Mouse (Mus musculus): ENCODE measurements around the gene Ang4. TPM values are rescaled to one million over a fixed set of nuclear protein-coding genes. Genes with fewer than 3 reads are reported as not detected.

Ang4 gene
- polyA plus RNA-seq (2014; fragmentation: Illumina TruSeq; extraction: RNeasy Lipid Tissue Mini Kit (QIAGEN cat#74804); ENCODE audit: insufficient read depth, low read depth, low replicate concordance) = not detected

DNA sequence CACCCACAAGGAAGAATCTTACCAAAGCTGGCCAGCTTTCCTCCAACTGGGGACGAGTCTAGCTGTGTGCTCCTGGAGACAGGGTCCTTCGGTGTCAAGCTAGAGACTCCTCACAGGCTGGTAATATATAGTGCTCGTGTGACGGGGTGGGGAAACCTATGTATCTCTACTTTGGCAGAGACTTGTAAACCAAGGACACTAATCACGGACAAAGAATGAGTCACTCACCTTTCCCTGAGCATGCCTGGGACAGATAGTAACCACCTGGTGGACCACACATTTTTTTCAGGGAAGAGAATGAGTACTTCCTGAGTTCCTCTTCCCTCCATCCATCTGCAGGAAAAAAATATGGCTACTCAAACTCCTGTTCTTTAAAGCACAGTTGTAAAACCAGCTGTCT is at the start of gene Ang4:
Gene Ang4, minus strand, starts transcription at position 101 of the 400 bp plus-strand sequence.

GRCm38 (mm10) chr14:51799746-51800145 is 26.4 kb upstream of the Ang4 start, which contains the start of gene AY358078:
Gene AY358078 (plus strand): TSS chr14:51800046.

DNA sequence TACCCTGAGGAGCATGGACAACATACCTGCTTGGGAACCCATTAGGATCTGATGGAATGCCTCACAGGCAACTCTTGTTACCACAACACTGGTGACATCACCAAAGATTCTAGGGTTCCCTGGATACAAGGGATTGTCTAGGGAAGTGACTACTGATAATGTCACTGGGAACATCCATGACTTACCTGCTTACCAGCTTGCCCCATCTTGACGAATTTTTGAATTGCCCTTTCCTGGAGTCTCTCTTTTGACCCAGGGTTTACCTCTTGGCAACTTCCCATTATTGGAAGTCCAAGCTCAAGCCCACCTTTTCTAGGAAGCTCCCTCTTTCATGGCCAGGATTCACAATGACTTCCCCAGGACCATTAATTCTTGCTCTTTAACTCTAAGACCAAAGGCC is 56.3 kb downstream of the Ang4 start, which contains the start of gene Gm5800:
Gene Gm5800, minus strand, starts transcription at position 101 of the 400 bp plus-strand sequence.

Other genes with a start within 250 kb of the Ang4 start
- gene Gm5622, start 220.8 kb downstream of the Ang4 start, polyA plus RNA-seq (2014; fragmentation: Illumina TruSeq; extraction: RNeasy Lipid Tissue Mini Kit (QIAGEN cat#74804); ENCODE audit: insufficient read depth, low read depth, low replicate concordance) = not detected
- gene Gm17175, start 199.5 kb downstream of the Ang4 start, polyA plus RNA-seq (2014; fragmentation: Illumina TruSeq; extraction: RNeasy Lipid Tissue Mini Kit (QIAGEN cat#74804); ENCODE audit: insufficient read depth, low read depth, low replicate concordance) = not detected
- gene Gm17174, start 181.5 kb downstream of the Ang4 start, polyA plus RNA-seq (2014; fragmentation: Illumina TruSeq; extraction: RNeasy Lipid Tissue Mini Kit (QIAGEN cat#74804); ENCODE audit: insufficient read depth, low read depth, low replicate concordance) = not detected
- not detected for gene Gm17078, start 162.3 kb downstream of the Ang4 start, polyA plus RNA-seq (2014; fragmentation: Illumina TruSeq; extraction: RNeasy Lipid Tissue Mini Kit (QIAGEN cat#74804); ENCODE audit: insufficient read depth, low read depth, low replicate concordance)
- gene Gm4181, start 137.9 kb downstream of the Ang4 start, polyA plus RNA-seq (2014; fragmentation: Illumina TruSeq; extraction: RNeasy Lipid Tissue Mini Kit (QIAGEN cat#74804); ENCODE audit: insufficient read depth, low read depth, low replicate concordance) = not detected
- gene Gm17079, start 78.1 kb downstream of the Ang4 start, polyA plus RNA-seq (2014; fragmentation: Illumina TruSeq; extraction: RNeasy Lipid Tissue Mini Kit (QIAGEN cat#74804); ENCODE audit: insufficient read depth, low read depth, low replicate concordance) = not detected
- gene Gm5800, start 56.4 kb downstream of the Ang4 start, polyA plus RNA-seq (2014; fragmentation: Illumina TruSeq; extraction: RNeasy Lipid Tissue Mini Kit (QIAGEN cat#74804); ENCODE audit: insufficient read depth, low read depth, low replicate concordance) = not detected
- not detected for gene AY358078, start 26.5 kb upstream of the Ang4 start, polyA plus RNA-seq (2014; fragmentation: Illumina TruSeq; extraction: RNeasy Lipid Tissue Mini Kit (QIAGEN cat#74804); ENCODE audit: insufficient read depth, low read depth, low replicate concordance)
- gene Ear6, start 80.1 kb upstream of the Ang4 start, polyA plus RNA-seq (2014; fragmentation: Illumina TruSeq; extraction: RNeasy Lipid Tissue Mini Kit (QIAGEN cat#74804); ENCODE audit: insufficient read depth, low read depth, low replicate concordance) = 0.64 TPM
- gene Mettl17, start 111.3 kb upstream of the Ang4 start, polyA plus RNA-seq (2014; fragmentation: Illumina TruSeq; extraction: RNeasy Lipid Tissue Mini Kit (QIAGEN cat#74804); ENCODE audit: insufficient read depth, low read depth, low replicate concordance) = 14.0 TPM
- 1.9 TPM for gene Slc39a2, start 119.3 kb upstream of the Ang4 start, polyA plus RNA-seq (2014; fragmentation: Illumina TruSeq; extraction: RNeasy Lipid Tissue Mini Kit (QIAGEN cat#74804); ENCODE audit: insufficient read depth, low read depth, low replicate concordance)
- 80.7 TPM for gene Ndrg2, start 140.6 kb upstream of the Ang4 start, polyA plus RNA-seq (2014; fragmentation: Illumina TruSeq; extraction: RNeasy Lipid Tissue Mini Kit (QIAGEN cat#74804); ENCODE audit: insufficient read depth, low read depth, low replicate concordance)
- gene Tppp2, start 144.8 kb upstream of the Ang4 start, polyA plus RNA-seq (2014; fragmentation: Illumina TruSeq; extraction: RNeasy Lipid Tissue Mini Kit (QIAGEN cat#74804); ENCODE audit: insufficient read depth, low read depth, low replicate concordance) = not detected
- not detected for gene Rnase13, start 149.2 kb upstream of the Ang4 start, polyA plus RNA-seq (2014; fragmentation: Illumina TruSeq; extraction: RNeasy Lipid Tissue Mini Kit (QIAGEN cat#74804); ENCODE audit: insufficient read depth, low read depth, low replicate concordance)
- gene Arhgef40, start 211.1 kb upstream of the Ang4 start, polyA plus RNA-seq (2014; fragmentation: Illumina TruSeq; extraction: RNeasy Lipid Tissue Mini Kit (QIAGEN cat#74804); ENCODE audit: insufficient read depth, low read depth, low replicate concordance) = 27.4 TPM
- 0.62 TPM for gene Tmem253, start 242.1 kb upstream of the Ang4 start, polyA plus RNA-seq (2014; fragmentation: Illumina TruSeq; extraction: RNeasy Lipid Tissue Mini Kit (QIAGEN cat#74804); ENCODE audit: insufficient read depth, low read depth, low replicate concordance)
- 23.2 TPM for gene Zfp219, start 247.1 kb upstream of the Ang4 start, polyA plus RNA-seq (2014; fragmentation: Illumina TruSeq; extraction: RNeasy Lipid Tissue Mini Kit (QIAGEN cat#74804); ENCODE audit: insufficient read depth, low read depth, low replicate concordance)

All from lung, adult 10 weeks (tissue).